Mouse (Mus musculus) forebrain, embryonic 16.5 days (tissue): ENCODE data around the gene Acacb. TPM values are rescaled to one million over a fixed set of nuclear protein-coding genes. Genes with fewer than 3 reads are reported as not detected.
A peak's percentile ranks its signal among the peaks of the same experiment; 100 is the strongest.

Experiments
- ATAC-seq: fragments of 200-750 bp; cut with Nextera tagmentation; 2 replicates; pipeline ENCODE4 v1.8.0; 2017; ENCODE audit warnings: mild to moderate bottlenecking, moderate library complexity
- H3K27ac ChIP-seq: fragments of 300-500 bp; sonication (generic); 2 replicates; pipeline ENCODE4 v1.5.1; 2014; ENCODE audit warnings: low read length, control low read depth
- H3K27me3 ChIP-seq: fragments of 300-500 bp; sonication (generic); replicated peaks from 2 replicates; pipeline ENCODE4 v1.6.1; 2014; ENCODE audit warnings: low read length; ENCODE audit not compliant: control insufficient read depth, insufficient read depth
- H3K36me3 ChIP-seq: fragments of 300-500 bp; sonication (generic); 2 replicates; pipeline ENCODE4 v1.6.1; 2014; ENCODE audit not compliant: control insufficient read depth, insufficient read depth
- H3K4me1 ChIP-seq: fragments of 300-500 bp; sonication (generic); replicated peaks from 2 replicates; pipeline ENCODE4 v1.6.1; 2014; ENCODE audit warnings: low read length; ENCODE audit not compliant: control insufficient read depth, insufficient read depth
- H3K4me2 ChIP-seq: fragments of 300-500 bp; sonication (generic); 2 replicates; pipeline ENCODE4 v1.6.1; 2014; ENCODE audit warnings: mild to moderate bottlenecking, low read length, control low read depth
- H3K4me3 ChIP-seq: fragments of 300-500 bp; sonication (generic); replicated peaks from 2 replicates; pipeline ENCODE4 v1.5.1; 2014; ENCODE audit warnings: mild to moderate bottlenecking, low read length, control low read depth
- H3K9ac ChIP-seq: fragments of 300-500 bp; sonication (generic); replicated peaks from 2 replicates; pipeline ENCODE4 v1.6.1; 2014; ENCODE audit warnings: low read depth, low read length, control low read depth
- H3K9me3 ChIP-seq: fragments of 300-500 bp; sonication (generic); 2 replicates; pipeline ENCODE4 v1.6.1; 2016; ENCODE audit warnings: low read length; ENCODE audit not compliant: control insufficient read depth
- WGBS: fragments of 180-500 bp; shearing (Covaris S2); extraction: QIAGEN DNeasy Blood & Tissue Kit; methylation state at CpG from one replicate; pipeline ENCODE4 v1.1.7; 2014; 5-methylcytosine and 5-hydroxymethylcytosine counted together
- polyA plus RNA-seq: library from polyadenylated mRNA; unstranded; fragments of >200 nt; fragmentation: Nextera tagmentation; extraction: Ambion mirVana; gene quantifications from 2 replicates; pipeline ENCODE4 v1.2.1, GENCODE M21; 2015

The Acacb gene
- polyA plus RNA-seq, 1 experiment from 2014 or later, result 2.9 TPM

DNA sequence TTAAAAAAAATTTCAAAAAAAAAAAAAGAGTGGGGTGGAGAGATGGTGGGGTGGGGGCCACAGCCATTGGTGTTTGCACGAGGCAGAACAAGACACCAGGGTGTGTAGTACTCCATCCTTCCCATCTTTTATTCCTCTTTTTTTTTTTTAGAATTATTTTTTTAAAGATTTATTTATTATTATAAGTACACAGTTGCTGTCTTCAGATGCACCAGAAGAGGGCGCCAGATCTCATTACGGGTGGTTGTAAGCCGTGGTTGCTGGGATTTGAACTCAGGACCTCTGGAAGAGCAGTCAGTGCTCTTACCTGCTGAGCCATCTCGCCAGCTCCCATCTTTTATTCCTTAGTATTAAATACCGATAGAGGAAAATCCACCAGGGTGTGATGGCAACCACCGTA is 27.1 kb downstream of the Acacb start:
- 78% methylated on average over 7 of the region's 7 CpGs for WGBS
- no peak for ATAC-seq
- H3K27ac ChIP-seq, result no peak overlapping the region
- no peaks in the 10 kb centered on the region; the same call in 1 of the 2 replicates for H3K27me3 ChIP-seq
- no peak overlapping the region for H3K9ac ChIP-seq
- H3K4me2 ChIP-seq, result no peak overlapping the region
- H3K36me3 ChIP-seq, result no peaks in the 10 kb centered on the region
- H3K4me1 ChIP-seq, result peaks cover 4% of the 10 kb centered on the region; the same call in 1 of the 2 replicates
- no peaks in the 10 kb centered on the region for H3K9me3 ChIP-seq
- H3K4me3 ChIP-seq, result no peak overlapping the region

DNA sequence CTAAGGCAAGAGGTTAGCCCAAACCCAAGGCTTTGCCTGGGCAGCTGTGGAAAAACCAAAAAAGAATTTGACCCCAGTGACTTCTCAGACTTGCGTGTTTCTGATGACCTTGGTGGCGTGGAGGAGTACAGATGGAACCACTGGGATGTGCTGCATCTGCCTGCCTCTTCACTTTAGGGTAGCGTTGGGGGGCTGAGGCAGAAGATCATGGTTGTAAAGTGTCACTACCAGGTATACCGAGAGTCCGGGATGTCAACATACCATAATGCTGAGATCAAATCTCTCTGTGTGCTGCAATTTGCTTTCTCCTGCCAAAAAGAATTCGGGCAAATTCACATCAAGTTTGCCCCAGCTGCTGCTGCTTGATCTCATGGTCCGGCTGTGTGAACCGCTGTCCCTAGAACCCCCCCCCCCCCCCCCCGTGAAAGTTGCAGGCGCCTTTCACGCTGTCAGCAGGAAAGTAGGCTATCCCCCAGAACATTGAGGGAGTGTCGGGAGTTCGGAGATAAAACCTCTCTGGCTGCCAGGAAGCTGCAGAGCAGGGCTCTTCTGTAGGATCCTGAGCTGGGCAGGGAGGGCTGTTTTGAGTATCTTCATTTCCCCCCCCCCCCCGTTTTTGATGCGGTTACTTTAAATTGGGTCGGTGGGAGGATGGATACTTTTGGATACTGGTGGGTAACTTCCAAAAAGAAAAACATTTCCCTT is 27.7 kb downstream of the Acacb start:
- no peak overlapping the region for H3K27ac ChIP-seq
- H3K9ac ChIP-seq, result no peak overlapping the region
- no peak overlapping the region for H3K4me3 ChIP-seq
- H3K4me1 ChIP-seq, result peaks cover 4% of the 10 kb centered on the region; the same call in 1 of the 2 replicates
- ATAC-seq, result no peak
- H3K36me3 ChIP-seq, result no peaks in the 10 kb centered on the region
- no peak overlapping the region for H3K4me2 ChIP-seq
- 35% methylated on average over 15 of the region's 16 CpGs for WGBS
- no peaks in the 10 kb centered on the region; the same call in 1 of the 2 replicates for H3K27me3 ChIP-seq
- no peaks in the 10 kb centered on the region for H3K9me3 ChIP-seq

DNA sequence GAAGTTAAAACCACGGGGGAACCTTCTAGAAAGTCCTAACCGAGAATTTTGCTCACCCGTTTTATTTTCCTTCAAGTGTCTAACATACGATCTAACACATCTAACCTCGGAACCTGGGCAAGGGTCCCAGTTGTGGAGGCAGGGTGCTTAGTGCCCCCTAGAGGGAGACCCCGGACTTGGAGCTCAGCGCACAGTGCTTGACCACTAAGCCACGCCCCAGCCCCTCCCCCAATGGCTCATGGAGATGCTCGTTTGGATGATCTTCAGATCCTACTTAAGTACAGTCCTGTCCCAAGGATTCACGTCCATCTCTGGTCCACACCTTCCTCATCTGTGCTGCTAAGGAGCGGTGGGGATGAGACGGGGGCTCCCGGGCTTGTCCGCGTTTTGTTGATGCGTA is 28.3 kb downstream of the Acacb start:
- Histone ChIP-seq H3K36me3 (no peaks in the 10 kb centered on the region), H3K4me2 (no peak overlapping the region), H3K27me3 (no peaks in the 10 kb centered on the region; the same call in 1 of the 2 replicates), H3K27ac (no peak overlapping the region), H3K4me3 (no peak overlapping the region), H3K9ac (no peak overlapping the region), H3K4me1 (peaks cover 4% of the 10 kb centered on the region; the same call in 1 of the 2 replicates), H3K9me3 (no peaks in the 10 kb centered on the region)
- 17% methylated on average over 16 of the region's 16 CpGs for WGBS
- ATAC-seq, result no peak

DNA sequence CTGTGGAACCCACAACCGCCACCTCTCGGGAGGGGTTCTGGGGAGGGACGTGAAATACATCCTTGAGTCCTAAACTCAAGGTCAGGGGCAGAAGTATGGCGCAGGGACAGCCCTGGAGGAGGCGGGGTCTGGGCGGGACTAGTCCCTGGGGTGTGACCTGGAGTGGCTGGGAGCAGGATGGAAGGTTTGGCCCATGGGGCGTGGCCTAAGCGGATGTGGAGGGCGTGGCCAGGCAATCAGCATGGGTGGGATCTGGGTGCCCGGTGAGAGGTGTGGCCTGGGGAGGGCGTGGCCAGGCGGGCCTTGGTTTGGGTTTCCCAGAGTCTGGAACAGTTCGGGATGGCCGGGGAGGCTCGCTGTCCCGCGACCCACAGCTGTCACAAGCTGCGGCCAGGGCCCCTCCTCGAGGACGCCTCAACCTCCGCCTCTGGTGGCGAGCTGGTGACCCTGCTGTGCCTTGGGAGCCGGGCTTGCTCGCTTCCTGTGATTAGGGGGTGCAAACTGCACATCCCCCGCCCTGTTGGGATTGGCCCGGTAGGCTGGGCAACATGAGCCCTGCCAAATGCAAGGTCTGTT is 29.3 kb downstream of the Acacb start:
- Histone ChIP-seq H3K4me1 (peaks cover 4% of the 10 kb centered on the region; the same call in 1 of the 2 replicates), H3K9me3 (no peaks in the 10 kb centered on the region), H3K4me2 (peak overlapping the region; percentile 45), H3K36me3 (no peaks in the 10 kb centered on the region), H3K9ac (no peak overlapping the region), H3K27me3 (no peaks in the 10 kb centered on the region; the same call in 1 of the 2 replicates), H3K4me3 (peak overlapping the region; percentile 20), H3K27ac (no peak overlapping the region)
- peak; percentile 78 for ATAC-seq
- 0% methylated on average over 26 of the region's 26 CpGs for WGBS

DNA sequence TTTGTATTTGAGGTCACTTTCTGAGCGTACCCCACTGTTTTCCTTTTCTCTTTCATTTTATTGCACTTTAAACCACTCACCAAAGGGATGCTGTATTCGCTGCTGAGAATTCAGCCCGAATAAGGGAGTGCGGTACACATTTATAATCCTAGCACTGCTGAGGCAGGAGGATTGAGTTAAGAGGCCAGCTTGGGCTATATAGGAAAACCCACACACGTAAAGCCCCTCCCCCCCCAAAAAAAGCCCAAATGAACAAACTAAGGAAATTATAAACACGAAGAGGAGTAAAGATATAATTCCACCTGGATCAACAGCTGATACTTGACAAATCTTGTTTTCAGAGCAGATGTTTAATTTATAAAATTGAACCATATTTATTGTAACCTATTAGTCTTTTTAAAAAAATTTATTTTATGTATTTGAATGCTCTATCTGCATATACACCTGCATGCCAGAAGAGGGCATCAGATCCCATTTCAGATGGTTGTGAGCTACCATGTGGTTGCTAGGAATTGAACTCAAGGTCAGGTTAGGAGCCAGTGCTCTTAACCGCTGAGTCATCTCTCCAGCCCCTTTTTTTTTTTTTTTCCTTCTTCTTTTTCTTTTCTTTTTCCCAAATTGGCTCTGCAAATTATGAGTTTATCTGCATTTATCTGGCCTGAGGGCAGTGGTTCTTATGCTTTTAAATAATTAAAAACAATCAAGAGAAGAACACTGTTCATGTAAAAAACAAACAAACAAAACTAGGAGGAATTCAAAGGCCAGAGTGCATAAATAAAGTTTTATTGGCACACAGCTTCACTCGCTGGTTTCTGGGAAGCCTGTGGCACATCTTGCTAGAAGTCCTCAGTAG is 30.4 kb downstream of the Acacb start:
- H3K9ac ChIP-seq, result no peak overlapping the region
- H3K9me3 ChIP-seq, result no peaks in the 10 kb centered on the region
- H3K27me3 ChIP-seq, result no peaks in the 10 kb centered on the region; the same call in 1 of the 2 replicates
- H3K4me2 ChIP-seq, result no peak overlapping the region
- H3K4me1 ChIP-seq, result peaks cover 4% of the 10 kb centered on the region; the same call in 1 of the 2 replicates
- H3K36me3 ChIP-seq, result no peaks in the 10 kb centered on the region
- no peak overlapping the region for H3K4me3 ChIP-seq
- no peak overlapping the region for H3K27ac ChIP-seq
- ATAC-seq, result no peak
- 61% methylated on average over 8 of the region's 8 CpGs for WGBS

GRCm38 (mm10) chr5:114177966-114178719 is 31.8 kb downstream of the Acacb start:
- Histone ChIP-seq H3K27ac (no peak overlapping the region), H3K9me3 (no peaks in the 10 kb centered on the region), H3K4me3 (no peak overlapping the region), H3K4me2 (no peak overlapping the region), H3K4me1 (peaks cover 4% of the 10 kb centered on the region; the same call in 1 of the 2 replicates), H3K9ac (no peak overlapping the region), H3K27me3 (no peaks in the 10 kb centered on the region; the same call in 1 of the 2 replicates), H3K36me3 (no peaks in the 10 kb centered on the region)
- WGBS, result 88% methylated on average over 4 of the region's 4 CpGs
- ATAC-seq, result no peak

GRCm38 (mm10) chr5:114179541-114179940 is 33.2 kb downstream of the Acacb start:
- ATAC-seq, result no peak
- H3K4me1 ChIP-seq, result peaks cover 4% of the 10 kb centered on the region; the same call in 1 of the 2 replicates
- no peak overlapping the region for H3K4me3 ChIP-seq
- 89% methylated on average over 11 of the region's 11 CpGs for WGBS
- H3K27ac ChIP-seq, result no peak overlapping the region
- no peaks in the 10 kb centered on the region for H3K36me3 ChIP-seq
- no peak overlapping the region for H3K9ac ChIP-seq
- H3K9me3 ChIP-seq, result no peaks in the 10 kb centered on the region
- no peaks in the 10 kb centered on the region; the same call in 1 of the 2 replicates for H3K27me3 ChIP-seq
- no peak overlapping the region for H3K4me2 ChIP-seq

GRCm38 (mm10) chr5:114183493-114183892 is 37.2 kb downstream of the Acacb start:
- no peaks in the 10 kb centered on the region for H3K36me3 ChIP-seq
- H3K4me3 ChIP-seq, result no peak overlapping the region
- ATAC-seq, result no peak
- H3K4me2 ChIP-seq, result no peak overlapping the region
- no peaks in the 10 kb centered on the region for H3K4me1 ChIP-seq
- WGBS, result 97% methylated on average over 2 of the region's 2 CpGs
- H3K9me3 ChIP-seq, result no peaks in the 10 kb centered on the region
- no peak overlapping the region for H3K9ac ChIP-seq
- no peaks in the 10 kb centered on the region for H3K27me3 ChIP-seq
- H3K27ac ChIP-seq, result no peak overlapping the region
